Mouse (Mus musculus) heart, embryonic 16.5 days (tissue): ENCODE results near the gene Peli2. TPM values are rescaled to one million over a fixed set of nuclear protein-coding genes. Genes with fewer than 3 reads are reported as not detected.

Experiments
- ATAC-seq: fragments of 200-750 bp; cut with Nextera tagmentation; replicated peaks from 2 replicates; pipeline ENCODE4 v1.8.0; 2017; ENCODE audit warnings: moderate number of reproducible peaks; ENCODE audit not compliant: insufficient read depth, low FRiP score; ENCODE audit errors: extremely low read depth
- H3K27ac ChIP-seq: fragments of 300-500 bp; sonication (generic); 2 replicates; pipeline ENCODE4 v1.5.1; 2014; ENCODE audit warnings: mild to moderate bottlenecking, low read length, control low read depth, moderate library complexity
- H3K27me3 ChIP-seq: fragments of 300-500 bp; sonication (generic); 2 replicates; pipeline ENCODE4 v1.6.1; 2014; ENCODE audit warnings: low read length, mixed read lengths; ENCODE audit not compliant: control insufficient read depth, insufficient read depth
- H3K36me3 ChIP-seq: fragments of 300-500 bp; sonication (generic); 2 replicates; pipeline ENCODE4 v1.6.1; 2014; ENCODE audit not compliant: control insufficient read depth, insufficient read depth
- H3K4me1 ChIP-seq: fragments of 300-500 bp; sonication (generic); 2 replicates; pipeline ENCODE4 v1.6.1; 2014; ENCODE audit warnings: low read length, mixed read lengths; ENCODE audit not compliant: control insufficient read depth, insufficient read depth
- H3K4me2 ChIP-seq: fragments of 300-500 bp; sonication (generic); 2 replicates; pipeline ENCODE4 v1.6.1; 2014; ENCODE audit warnings: low read depth, mild to moderate bottlenecking, control low read depth, low read length
- H3K4me3 ChIP-seq: fragments of 300-500 bp; sonication (generic); 2 replicates; pipeline ENCODE4 v1.5.1; 2014; ENCODE audit warnings: mild to moderate bottlenecking, control low read depth, low read length
- H3K9ac ChIP-seq: fragments of 300-500 bp; sonication (generic); 2 replicates; pipeline ENCODE4 v1.6.1; 2014; ENCODE audit warnings: low read length, control low read depth
- H3K9me3 ChIP-seq: fragments of 300-500 bp; sonication (generic); replicated peaks from 2 replicates; pipeline ENCODE4 v1.6.1; 2016; ENCODE audit warnings: low read length; ENCODE audit not compliant: control insufficient read depth
- WGBS: fragments of 180-500 bp; shearing (Covaris S2); extraction: QIAGEN DNeasy Blood & Tissue Kit; methylation state at CpG from one replicate; pipeline ENCODE4 v1.1.7; 2014; 5-methylcytosine and 5-hydroxymethylcytosine counted together
- polyA plus RNA-seq: library from polyadenylated mRNA; unstranded; fragments of >200 nt; fragmentation: Nextera tagmentation; extraction: Ambion mirVana; gene quantifications from 2 replicates; pipeline ENCODE4 v1.2.1, GENCODE M21; 2015

The Peli2 gene
- polyA plus RNA-seq, 1 experiment from 2014 or later, result 2.6 TPM

GRCm38 (mm10) chr14:48124011-48124410, 3.4 kb downstream of the Peli2 start:
- Histone ChIP-seq H3K36me3 (no peaks in the 10 kb centered on the region), H3K4me3 (no peak overlapping the region), H3K9me3 (no peaks in the 10 kb centered on the region), H3K4me1 (peaks cover 7% of the 10 kb centered on the region; the same call in 1 of the 2 replicates), H3K27me3 (peaks cover 23% of the 10 kb centered on the region), H3K27ac (no peak overlapping the region), H3K9ac (no peak overlapping the region), H3K4me2 (no peak overlapping the region)
- WGBS, result 57% methylated on average over 5 of the region's 5 CpGs
- no peak for ATAC-seq

DNA sequence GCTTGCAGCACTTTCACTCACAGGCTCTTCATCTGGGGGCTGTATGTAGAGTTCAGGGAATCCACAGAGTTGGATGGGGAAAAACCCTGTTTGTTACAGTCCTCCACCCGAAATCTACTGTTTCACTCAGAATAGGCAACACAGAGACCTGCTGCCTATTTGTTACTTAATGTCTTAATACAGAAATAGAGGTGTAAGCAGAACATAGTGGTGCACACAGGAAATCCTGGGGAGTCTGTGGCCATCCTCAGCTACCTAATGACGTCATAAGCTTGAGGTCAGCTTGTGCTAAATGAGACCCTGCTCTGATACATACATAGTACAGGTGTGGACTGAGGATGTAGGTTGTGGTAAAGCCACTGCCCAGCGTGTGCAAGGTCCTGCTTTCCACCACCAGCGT, 4.2 kb downstream of the Peli2 start:
- Histone ChIP-seq H3K27ac (no peak overlapping the region), H3K27me3 (peaks cover 23% of the 10 kb centered on the region), H3K4me3 (no peak overlapping the region), H3K36me3 (no peaks in the 10 kb centered on the region), H3K4me2 (no peak overlapping the region), H3K9me3 (no peaks in the 10 kb centered on the region), H3K9ac (no peak overlapping the region), H3K4me1 (peaks cover 7% of the 10 kb centered on the region; the same call in 1 of the 2 replicates)
- ATAC-seq, result no peak
- 63% methylated on average over 4 of the region's 4 CpGs for WGBS

DNA sequence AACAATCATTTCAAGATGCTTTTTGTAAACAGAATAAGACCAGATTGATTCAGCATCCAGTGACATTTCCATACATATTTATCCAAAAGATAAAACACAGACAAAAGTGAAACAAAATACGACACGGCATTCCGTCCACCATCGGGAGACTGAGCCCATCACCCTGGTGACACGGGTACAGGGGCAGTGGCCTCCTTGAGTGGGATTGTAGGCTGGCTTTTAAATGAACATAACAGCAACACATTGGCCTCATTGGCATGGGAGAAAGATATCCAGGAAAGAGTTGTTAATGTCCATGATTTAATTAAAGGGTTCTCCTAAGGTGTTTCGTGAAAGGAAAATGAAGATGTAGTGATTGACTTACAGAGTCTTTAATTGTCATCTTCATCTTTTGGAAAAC, 5.3 kb downstream of the Peli2 start:
- no peak overlapping the region for H3K27ac ChIP-seq
- no peak for ATAC-seq
- WGBS, result 90% methylated on average over 6 of the region's 6 CpGs
- peaks cover 23% of the 10 kb centered on the region for H3K27me3 ChIP-seq
- no peak overlapping the region for H3K9ac ChIP-seq
- no peak overlapping the region for H3K4me2 ChIP-seq
- no peaks in the 10 kb centered on the region for H3K9me3 ChIP-seq
- H3K4me3 ChIP-seq, result no peak overlapping the region
- H3K4me1 ChIP-seq, result peaks cover 12% of the 10 kb centered on the region
- no peaks in the 10 kb centered on the region for H3K36me3 ChIP-seq

DNA sequence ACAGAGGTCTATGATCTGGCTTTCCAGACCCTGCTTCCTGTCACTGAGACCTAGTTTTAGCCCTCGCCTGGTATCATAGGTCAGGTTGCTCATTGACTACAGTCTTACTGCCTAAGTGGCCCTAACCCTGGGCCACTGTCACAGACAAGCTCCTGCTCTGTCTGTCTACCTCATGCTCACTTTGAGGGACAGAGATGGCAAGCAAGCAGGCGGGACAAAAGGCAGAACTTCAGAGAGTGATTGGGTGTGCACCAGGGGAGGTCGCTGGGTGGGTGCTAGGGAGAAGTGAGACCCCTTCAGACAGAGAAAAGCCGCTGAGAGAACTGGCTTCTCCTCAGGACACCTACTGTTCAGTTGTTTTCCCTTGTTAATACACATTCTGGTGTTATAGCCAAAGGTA, 6.3 kb downstream of the Peli2 start:
- H3K4me3 ChIP-seq, result no peak overlapping the region
- H3K9ac ChIP-seq, result no peak overlapping the region
- H3K36me3 ChIP-seq, result no peaks in the 10 kb centered on the region
- peaks cover 23% of the 10 kb centered on the region for H3K27me3 ChIP-seq
- peaks cover 19% of the 10 kb centered on the region for H3K4me1 ChIP-seq
- H3K9me3 ChIP-seq, result no peaks in the 10 kb centered on the region
- ATAC-seq, result no peak
- WGBS, result 62% methylated on average over 4 of the region's 4 CpGs
- no peak overlapping the region for H3K27ac ChIP-seq
- H3K4me2 ChIP-seq, result no peak overlapping the region

- WGBS, result 70% methylated on average over 8 of the region's 8 CpGs
- no peak overlapping the region for H3K4me2 ChIP-seq
- no peak overlapping the region for H3K27ac ChIP-seq
- H3K9ac ChIP-seq, result no peak overlapping the region
- ATAC-seq, result no peak
- no peak overlapping the region for H3K4me3 ChIP-seq
- H3K9me3 ChIP-seq, result no peaks in the 10 kb centered on the region
- peaks cover 15% of the 10 kb centered on the region for H3K4me1 ChIP-seq
- H3K36me3 ChIP-seq, result no peaks in the 10 kb centered on the region
- H3K27me3 ChIP-seq, result peaks cover 20% of the 10 kb centered on the region
Measured at GRCm38 (mm10) chr14:48127609-48128185, 7.1 kb downstream of the Peli2 start.

DNA sequence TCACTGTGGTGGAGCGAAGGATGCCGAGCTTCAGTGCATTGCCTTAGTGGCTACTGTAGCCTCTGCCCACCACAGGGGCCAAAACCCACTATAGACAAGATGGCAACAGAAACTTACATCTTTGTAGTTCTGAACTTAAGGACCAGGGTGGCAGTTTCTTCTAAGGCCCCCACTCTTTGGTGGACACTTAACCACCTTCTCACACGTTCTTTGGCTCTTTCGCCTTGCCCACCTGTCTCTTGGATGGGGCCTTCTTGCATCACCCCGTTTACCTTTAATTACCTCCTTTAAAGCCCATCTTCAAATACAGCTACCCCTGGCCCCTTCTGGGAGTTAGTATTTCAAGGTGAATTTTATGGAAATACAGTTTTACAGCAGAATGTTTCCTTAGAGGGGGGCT, 8.1 kb downstream of the Peli2 start:
- Histone ChIP-seq H3K4me2 (no peak overlapping the region), H3K9me3 (no peaks in the 10 kb centered on the region), H3K9ac (no peak overlapping the region), H3K27ac (no peak overlapping the region), H3K36me3 (no peaks in the 10 kb centered on the region), H3K27me3 (peaks cover 15% of the 10 kb centered on the region), H3K4me1 (peaks cover 22% of the 10 kb centered on the region), H3K4me3 (no peak overlapping the region)
- 87% methylated on average over 5 of the region's 5 CpGs for WGBS
- ATAC-seq, result no peak

- peaks cover 11% of the 10 kb centered on the region for H3K27me3 ChIP-seq
- H3K4me2 ChIP-seq, result no peak overlapping the region
- no peaks in the 10 kb centered on the region for H3K9me3 ChIP-seq
- H3K4me3 ChIP-seq, result no peak overlapping the region
- 67% methylated on average over 6 of the region's 6 CpGs for WGBS
- no peak overlapping the region for H3K9ac ChIP-seq
- H3K4me1 ChIP-seq, result peaks cover 27% of the 10 kb centered on the region
- ATAC-seq, result no peak
- no peaks in the 10 kb centered on the region for H3K36me3 ChIP-seq
- no peak overlapping the region for H3K27ac ChIP-seq
Measured at GRCm38 (mm10) chr14:48130021-48130420, 9.4 kb downstream of the Peli2 start.

- 48% methylated on average over 20 of the region's 20 CpGs for WGBS
- H3K9me3 ChIP-seq, result no peaks in the 10 kb centered on the region
- ATAC-seq, result no peak
- H3K4me3 ChIP-seq, result no peak overlapping the region
- H3K9ac ChIP-seq, result 0 out of 2 replicates have a peak overlapping the region, but pooled peaks have one; percentile 16
- peaks cover 8% of the 10 kb centered on the region; the same call in 1 of the 2 replicates for H3K27me3 ChIP-seq
- H3K36me3 ChIP-seq, result no peaks in the 10 kb centered on the region
- peak overlapping the region; percentile 69 for H3K27ac ChIP-seq
- peaks cover 32% of the 10 kb centered on the region for H3K4me1 ChIP-seq
- H3K4me2 ChIP-seq, result no peak overlapping the region
Measured at GRCm38 (mm10) chr14:48130761-48131575, 10.3 kb downstream of the Peli2 start.

GRCm38 (mm10) chr14:48131576-48131922, 10.9 kb downstream of the Peli2 start:
- Histone ChIP-seq H3K9ac (no peak overlapping the region), H3K36me3 (no peaks in the 10 kb centered on the region), H3K4me1 (peaks cover 32% of the 10 kb centered on the region), H3K4me3 (no peak overlapping the region), H3K27ac (peak overlapping the region; percentile 69), H3K27me3 (peaks cover 10% of the 10 kb centered on the region; the same call in 1 of the 2 replicates), H3K4me2 (no peak overlapping the region), H3K9me3 (no peaks in the 10 kb centered on the region)
- ATAC-seq, result 0 out of 2 replicates have a peak, but pooled peaks have one; percentile 12
- whole genome bisulfite sequencing, result 54% methylated on average over 4 of the region's 4 CpGs
